Mouse (Mus musculus) CH12.LX (cell line): ENCODE data around the gene Dcbld1. TPM values are rescaled to one million over a fixed set of nuclear protein-coding genes. Genes with fewer than 3 reads are reported as not detected.

Source experiments
- polyA plus RNA-seq: library from polyadenylated mRNA; unstranded; fragments of >175 nt; gene quantifications from 2 replicates; pipeline ENCODE4 v1.2.1, GENCODE M21; 2012; ENCODE audit warnings: low read depth; ENCODE audit not compliant: insufficient read length
- total RNA-seq, 2 experiments: library from RNA; depleted of rRNA; stranded (reverse); fragments of 300-350 nt in 1 of 2; fragments of >200 nt in 1 of 2; gene quantifications; 2 replicates each; pipeline ENCODE4 v1.2.3; 2012 to 2014

The Dcbld1 gene
- total and polyA plus RNA-seq, 3 experiments, result 0.93 to 3.5 (median 2.7) TPM

Other genes starting within 250 kb of the Dcbld1 start
- not detected in 2 replicates for gene Vgll2, start 211.1 kb upstream of the Dcbld1 start, total RNA-seq (2012; rRNA removed)
- not detected in 2 replicates for gene Vgll2, start 211.1 kb upstream of the Dcbld1 start, total RNA-seq (2014; rRNA removed)
- gene Vgll2, start 211.1 kb upstream of the Dcbld1 start, polyA plus RNA-seq, result not detected in 2 replicates
- gene Ros1, start 38.4 kb upstream of the Dcbld1 start, total RNA-seq (2012; rRNA removed), result not detected in 2 replicates
- not detected in 2 replicates for gene Ros1, start 38.4 kb upstream of the Dcbld1 start, total RNA-seq (2014; rRNA removed)
- gene Ros1, start 38.4 kb upstream of the Dcbld1 start, polyA plus RNA-seq, result not detected in 2 replicates
- gene Gm26741, start 125.1 kb downstream of the Dcbld1 start, total RNA-seq (2012; rRNA removed), result not detected in 2 replicates
- gene Gm26741, start 125.1 kb downstream of the Dcbld1 start, total RNA-seq (2014; rRNA removed), result not detected in 2 replicates
- gene Gm26741, start 125.1 kb downstream of the Dcbld1 start, polyA plus RNA-seq, result not detected in 2 replicates
- 9.8 and 10.4 TPM in 2 replicates for gene Gopc, start 148.5 kb downstream of the Dcbld1 start, total RNA-seq (2012; rRNA removed)
- 13.1 and 13.3 TPM in 2 replicates for gene Gopc, start 148.5 kb downstream of the Dcbld1 start, total RNA-seq (2014; rRNA removed)
- gene Gopc, start 148.5 kb downstream of the Dcbld1 start, polyA plus RNA-seq, result 16.6 and 17.6 TPM in 2 replicates
- gene Nepn, start 155.4 kb downstream of the Dcbld1 start, total RNA-seq (2012; rRNA removed), result not detected in 2 replicates
- gene Nepn, start 155.4 kb downstream of the Dcbld1 start, total RNA-seq (2014; rRNA removed), result not detected in 2 replicates
- gene Nepn, start 155.4 kb downstream of the Dcbld1 start, polyA plus RNA-seq, result 0.14 TPM in 1 of 2 replicates, not detected in the other
- 15.9 and 19.6 TPM in 2 replicates for gene Nus1, start 183.9 kb downstream of the Dcbld1 start, total RNA-seq (2012; rRNA removed)
- 27.9 TPM in 2 replicates for gene Nus1, start 183.9 kb downstream of the Dcbld1 start, total RNA-seq (2014; rRNA removed)
- 51.9 and 60.1 TPM in 2 replicates for gene Nus1, start 183.9 kb downstream of the Dcbld1 start, polyA plus RNA-seq